Comparison of ENCODE assay signal across 14 mouse cellular contexts in the genomic region with DNA sequence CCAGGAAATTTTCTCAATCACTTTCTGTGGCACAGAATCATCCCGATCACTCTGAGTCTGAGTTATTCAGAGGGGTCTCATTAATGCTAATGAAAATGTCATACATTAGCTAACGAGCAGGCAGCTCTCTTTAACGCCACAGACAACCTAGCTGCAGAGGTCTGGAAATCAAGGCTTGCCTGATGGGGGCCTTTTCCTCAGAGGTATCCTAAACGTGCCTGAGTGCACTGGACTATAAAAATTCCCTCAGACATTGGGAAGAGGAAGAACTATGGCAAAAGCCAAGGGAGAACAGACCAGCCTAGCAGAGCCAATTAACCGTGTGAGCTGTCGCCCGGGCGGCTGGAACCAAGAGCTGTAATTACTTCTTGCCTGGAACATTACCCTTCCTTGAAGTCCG.
DNase-seq lines count a peak whose midpoint lies in the region; ATAC-seq lines count a peak whose summit lies in the region.
"Had no signal": no experiment of that assay in that cellular context is flagged by ENCODE, and none has a peak within 500 bp of the region (broad histone marks: within the 10 kb centered on the region; RNA-seq: fewer than 3 reads in every experiment).

No protein-coding gene starts in this region.

- WGBS in kidney, embryonic 15.5 days = 26% methylated on average over 9 of the region's 9 CpGs
- 49% methylated on average over 9 of the region's 9 CpGs for WGBS in forebrain, embryonic 10.5 days
- 44% methylated on average over 9 of the region's 9 CpGs for WGBS in hindbrain, embryonic 16.5 days

- intact Hi-C loops in heart, postnatal 10 days (cut with DNase I) = no loop called here

- H3K9ac ChIP-seq in kidney, embryonic 15.5 days = no peak overlapping the region
- no peak overlapping the region for H3K9ac ChIP-seq in hindbrain, embryonic 16.5 days (ENCODE audit: low read depth, low read length)
- H3K9ac ChIP-seq: heart, embryonic 12.5 days; liver, embryonic 15.5 days had no signal

- no peak overlapping the region for H3K27ac ChIP-seq in kidney, embryonic 15.5 days
- H3K27ac ChIP-seq in forebrain, embryonic 10.5 days = no peak overlapping the region
- no peak overlapping the region for H3K27ac ChIP-seq in hindbrain, embryonic 16.5 days (ENCODE audit: low read depth, low read length)
- H3K27ac ChIP-seq: liver, embryonic 15.5 days had no signal

- H3K27me3 ChIP-seq in kidney, embryonic 15.5 days = no peaks in the 10 kb centered on the region
- no peaks in the 10 kb centered on the region for H3K27me3 ChIP-seq in forebrain, embryonic 10.5 days (ENCODE audit: poor library complexity, severe bottlenecking)
- no peaks in the 10 kb centered on the region for H3K27me3 ChIP-seq in hindbrain, embryonic 16.5 days (replicated peaks; ENCODE audit: control insufficient read depth, insufficient read depth, low read length)
- H3K27me3 ChIP-seq: heart, embryonic 12.5 days; liver, embryonic 15.5 days; megakaryocyte, embryonic 14.5 days had no signal

- H3K9me3 ChIP-seq in kidney, embryonic 15.5 days (replicated peaks) = no peaks in the 10 kb centered on the region
- no peaks in the 10 kb centered on the region for H3K9me3 ChIP-seq in forebrain, embryonic 10.5 days
- H3K9me3 ChIP-seq in hindbrain, embryonic 16.5 days (ENCODE audit: control insufficient read depth, low read length) = no peaks in the 10 kb centered on the region
- H3K9me3 ChIP-seq: heart, embryonic 12.5 days; liver, embryonic 15.5 days had no signal

- H3K4me2 ChIP-seq in kidney, embryonic 15.5 days = no peak overlapping the region
- no peak overlapping the region for H3K4me2 ChIP-seq in hindbrain, embryonic 16.5 days (ENCODE audit: low read length)
- H3K4me2 ChIP-seq: heart, embryonic 12.5 days; liver, embryonic 15.5 days had no signal

- H3K4me3 ChIP-seq in kidney, embryonic 15.5 days (replicated peaks) = no peak overlapping the region
- no peak overlapping the region for H3K4me3 ChIP-seq in forebrain, embryonic 10.5 days
- H3K4me3 ChIP-seq in hindbrain, embryonic 16.5 days (ENCODE audit: low read length) = no peak overlapping the region
- H3K4me3 ChIP-seq: heart, embryonic 12.5 days; liver, embryonic 15.5 days; megakaryocyte, embryonic 14.5 days had no signal

- ATAC-seq in kidney, embryonic 15.5 days (replicated peaks; ENCODE audit: low FRiP score) = peak; percentile 77
- ATAC-seq in hindbrain, embryonic 16.5 days = peak; percentile 73
- ATAC-seq in megakaryocyte-erythroid progenitor cell, adult 5-6 weeks (replicated peaks; ENCODE audit: low FRiP score, low TSS enrichment, poor library complexity, severe bottlenecking) = no peak
- ATAC-seq: lung, postnatal 0 days had no signal

- DNase-seq in kidney, adult 8-10 months = no peak
- peak; percentile 20 for DNase-seq in brain, adult 2 months (ENCODE audit: low read depth, low spot score)
- DNase-seq in forebrain, embryonic 10.5 days (ENCODE audit: extremely low spot score, low spot score) = peak; percentile 21
- no peak for DNase-seq in heart, postnatal 10 days
- no peak for DNase-seq in thymus, postnatal 0 days (ENCODE audit: low spot score)
- DNase-seq: heart, postnatal 4 days; kidney, adult 18-20 months had no signal

- no peaks in the 10 kb centered on the region for H3K36me3 ChIP-seq in kidney, embryonic 15.5 days
- no peaks in the 10 kb centered on the region for H3K36me3 ChIP-seq in forebrain, embryonic 10.5 days (replicated peaks)
- no peaks in the 10 kb centered on the region for H3K36me3 ChIP-seq in hindbrain, embryonic 16.5 days (ENCODE audit: control insufficient read depth, insufficient read depth, low read length)
- H3K36me3 ChIP-seq: heart, embryonic 12.5 days; liver, embryonic 15.5 days had no signal

- no peaks in the 10 kb centered on the region for H3K4me1 ChIP-seq in kidney, embryonic 15.5 days
- peaks cover 9% of the 10 kb centered on the region; the same call in 1 of the 2 replicates for H3K4me1 ChIP-seq in forebrain, embryonic 10.5 days
- H3K4me1 ChIP-seq in hindbrain, embryonic 16.5 days (ENCODE audit: control insufficient read depth, insufficient read depth, low read depth, low read length) = no peaks in the 10 kb centered on the region; the same call in 1 of the 2 replicates
- H3K4me1 ChIP-seq: heart, embryonic 12.5 days; liver, embryonic 15.5 days; megakaryocyte, embryonic 14.5 days had no signal

Comparison
In these comparisons a context has a peak if more than half of its experiments do, and no peak if none do; other contexts are left out.
1. DNase-seq: peak in brain, adult 2 months (single experiment) and forebrain, embryonic 10.5 days (single experiment); none in kidney, adult 8-10 months (0 of 2), heart, postnatal 10 days (0 of 2) and thymus, postnatal 0 days (single experiment).